Mouse (Mus musculus): Measurements from ENCODE around the gene H2-M3. TPM values are rescaled to one million over a fixed set of nuclear protein-coding genes. Genes with fewer than 3 reads are reported as not detected.

The H2-M3 gene
- polyA plus RNA-seq, 1 experiment from 2014 or later = 0.74 TPM

DNA sequence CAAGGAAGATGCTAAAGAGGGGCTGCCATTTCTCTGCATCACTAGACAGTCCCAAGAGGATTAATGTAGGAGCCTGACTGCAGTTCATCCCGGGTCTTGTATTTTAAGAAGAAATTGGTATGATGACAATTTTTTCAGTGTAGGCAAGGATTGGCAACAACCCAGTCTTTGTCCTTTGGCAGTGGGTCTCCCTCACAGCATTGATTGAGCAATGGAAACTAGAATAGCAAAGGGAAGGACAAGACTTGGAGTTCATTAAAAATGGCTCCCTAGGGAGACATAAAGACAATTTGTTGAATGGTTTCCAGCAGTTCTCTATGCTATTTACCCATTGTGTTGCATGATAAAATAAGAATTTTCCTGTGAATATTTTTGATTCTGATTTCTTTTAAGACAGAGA is 10.3 kb downstream of the H2-M3 start:
- 85% methylated on average over 1 of the region's 1 CpGs for WGBS
- H3K4me2 ChIP-seq = no peak overlapping the region
- H3K9me3 ChIP-seq (replicated peaks) = no peaks in the 10 kb centered on the region
- no peaks in the 10 kb centered on the region for H3K27me3 ChIP-seq (replicated peaks)
- no peak for ATAC-seq (ENCODE audit: insufficient number of reproducible peaks, low FRiP score)
- no peak overlapping the region for H3K4me3 ChIP-seq
- H3K27ac ChIP-seq (ENCODE audit: poor library complexity, severe bottlenecking) = no peak overlapping the region
- no peaks in the 10 kb centered on the region for H3K4me1 ChIP-seq (replicated peaks)
- no peaks in the 10 kb centered on the region for H3K36me3 ChIP-seq
- H3K9ac ChIP-seq = no peak overlapping the region

DNA sequence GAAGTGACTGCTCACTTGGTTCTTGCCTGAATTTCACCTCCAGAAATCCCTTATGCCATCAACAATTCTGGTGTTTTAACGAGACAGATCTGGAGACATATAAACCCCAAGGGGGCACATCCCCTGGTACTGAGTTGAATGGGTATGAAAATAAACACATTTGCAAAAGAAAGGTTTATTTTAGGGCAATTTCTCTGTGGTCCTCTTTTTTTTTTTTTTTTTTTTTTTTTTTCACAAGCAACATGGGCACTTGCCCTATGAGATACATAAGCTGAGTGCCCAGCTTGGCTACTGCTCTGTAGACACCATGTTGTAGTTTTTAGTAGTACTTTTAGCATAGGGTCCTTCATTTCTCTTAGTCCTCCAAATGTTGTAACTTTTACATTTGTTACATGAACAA is 13.3 kb downstream of the H2-M3 start, which contains the start of gene Olfr99:
Olfr99 (minus strand) TSS at position 101 of the 400 bp plus-strand sequence.
- no peaks in the 10 kb centered on the region for H3K4me1 ChIP-seq (replicated peaks)
- no peak within 1 kb of the TSS for H3K4me2 ChIP-seq
- ATAC-seq (ENCODE audit: insufficient number of reproducible peaks, low FRiP score) = no peak
- H3K9me3 ChIP-seq (replicated peaks) = no peaks in the 10 kb centered on the region
- H3K36me3 ChIP-seq = no peaks in the 10 kb centered on the region
- H3K9ac ChIP-seq = no peak within 1 kb of the TSS
- H3K27ac ChIP-seq (ENCODE audit: poor library complexity, severe bottlenecking) = no peak within 1 kb of the TSS
- H3K27me3 ChIP-seq (replicated peaks) = no peaks in the 10 kb centered on the region
- no peak within 1 kb of the TSS for H3K4me3 ChIP-seq
- WGBS = 70% methylated on average over 1 of the region's 1 CpGs

DNA sequence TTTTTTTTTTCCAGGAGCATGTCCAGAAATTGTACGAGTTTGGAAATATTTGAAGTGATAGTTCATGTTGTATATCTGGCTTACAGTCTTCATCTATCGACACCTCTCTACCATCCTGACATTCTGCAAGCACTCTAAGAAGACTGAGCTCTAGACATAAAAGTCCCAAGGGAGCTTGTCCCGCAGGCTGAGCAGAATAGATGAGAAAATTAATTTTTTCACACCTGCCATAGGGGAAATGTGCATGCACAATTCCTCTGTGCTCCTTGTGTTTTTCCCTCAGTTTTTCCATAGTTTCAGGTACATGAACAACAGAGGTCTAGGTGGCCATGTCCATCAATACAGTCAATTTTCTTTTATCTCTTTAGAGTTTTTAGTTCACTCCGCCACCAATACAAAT is 34.2 kb downstream of the H2-M3 start, which contains the start of gene Olfr101:
Olfr101 (minus strand) TSS at position 101 of the 400 bp plus-strand sequence.
- H3K4me3 ChIP-seq = no peak within 1 kb of the TSS
- no peak within 1 kb of the TSS for H3K4me2 ChIP-seq
- no peaks in the 10 kb centered on the region for H3K36me3 ChIP-seq
- no peak within 1 kb of the TSS for H3K27ac ChIP-seq (ENCODE audit: poor library complexity, severe bottlenecking)
- no peaks in the 10 kb centered on the region for H3K4me1 ChIP-seq (replicated peaks)
- ATAC-seq (ENCODE audit: insufficient number of reproducible peaks, low FRiP score) = no peak
- H3K9me3 ChIP-seq (replicated peaks) = no peaks in the 10 kb centered on the region
- no peak within 1 kb of the TSS for H3K9ac ChIP-seq
- 65% methylated on average over 4 of the region's 4 CpGs for WGBS
- no peaks in the 10 kb centered on the region for H3K27me3 ChIP-seq (replicated peaks)

DNA sequence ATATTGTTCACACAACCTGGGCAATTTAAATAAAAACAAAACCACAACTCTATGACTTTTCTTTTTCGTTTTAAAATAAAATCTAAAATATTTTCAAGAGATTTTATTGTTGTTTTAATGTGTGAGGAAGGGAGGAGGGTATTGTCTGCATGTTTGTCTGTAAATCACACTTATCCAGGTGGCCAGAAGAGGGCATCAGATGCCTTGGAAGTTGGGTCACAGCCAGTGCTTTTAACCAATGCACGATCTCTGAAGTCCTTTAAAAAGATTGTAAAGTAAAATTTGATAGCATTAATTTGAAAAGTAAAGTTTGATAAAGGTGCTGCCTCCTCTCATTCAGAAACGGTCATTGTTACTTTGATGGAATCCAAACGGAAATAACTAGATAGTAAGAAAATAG is 38.5 kb downstream of the H2-M3 start:
- H3K36me3 ChIP-seq = no peaks in the 10 kb centered on the region
- ATAC-seq (ENCODE audit: insufficient number of reproducible peaks, low FRiP score) = no peak
- no peak overlapping the region for H3K4me2 ChIP-seq
- no peak overlapping the region for H3K4me3 ChIP-seq
- H3K9me3 ChIP-seq (replicated peaks) = no peaks in the 10 kb centered on the region
- WGBS = 33% methylated on average over 4 of the region's 4 CpGs
- H3K27ac ChIP-seq (ENCODE audit: poor library complexity, severe bottlenecking) = no peak overlapping the region
- H3K9ac ChIP-seq = no peak overlapping the region
- no peaks in the 10 kb centered on the region for H3K27me3 ChIP-seq (replicated peaks)
- H3K4me1 ChIP-seq (replicated peaks) = no peaks in the 10 kb centered on the region

DNA sequence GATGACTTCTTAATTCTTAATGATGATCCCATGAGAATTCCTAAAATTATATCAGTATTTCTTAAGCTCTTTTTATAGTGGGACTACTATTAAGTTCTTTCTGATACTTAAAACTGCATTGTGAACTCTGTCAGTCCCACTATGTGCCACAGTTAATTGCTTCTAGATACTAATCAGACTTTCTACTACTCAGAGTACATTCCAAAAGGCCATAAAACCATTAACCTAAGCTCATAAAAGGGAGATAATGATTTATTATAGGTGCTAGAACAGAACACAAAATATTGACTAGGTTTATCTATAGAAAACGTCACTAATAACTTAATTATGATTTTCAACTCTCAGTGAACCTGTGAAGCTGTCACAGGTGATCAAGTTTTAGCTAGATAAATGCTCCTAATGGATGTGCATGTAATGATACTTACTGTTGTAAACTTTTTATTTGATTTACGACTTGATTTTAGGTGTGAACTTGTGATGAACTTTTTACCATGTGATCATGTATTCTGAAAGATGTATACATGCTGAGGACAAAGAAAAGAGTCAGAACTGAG is 40.2 kb downstream of the H2-M3 start:
- 35% methylated on average over 2 of the region's 2 CpGs for WGBS
- H3K9ac ChIP-seq = no peak overlapping the region
- no peak for ATAC-seq (ENCODE audit: insufficient number of reproducible peaks, low FRiP score)
- H3K27me3 ChIP-seq (replicated peaks) = no peaks in the 10 kb centered on the region
- H3K36me3 ChIP-seq = no peaks in the 10 kb centered on the region
- H3K27ac ChIP-seq (ENCODE audit: poor library complexity, severe bottlenecking) = no peak overlapping the region
- no peak overlapping the region for H3K4me3 ChIP-seq
- H3K9me3 ChIP-seq (replicated peaks) = no peaks in the 10 kb centered on the region
- H3K4me2 ChIP-seq = no peak overlapping the region
- H3K4me1 ChIP-seq (replicated peaks) = no peaks in the 10 kb centered on the region

DNA sequence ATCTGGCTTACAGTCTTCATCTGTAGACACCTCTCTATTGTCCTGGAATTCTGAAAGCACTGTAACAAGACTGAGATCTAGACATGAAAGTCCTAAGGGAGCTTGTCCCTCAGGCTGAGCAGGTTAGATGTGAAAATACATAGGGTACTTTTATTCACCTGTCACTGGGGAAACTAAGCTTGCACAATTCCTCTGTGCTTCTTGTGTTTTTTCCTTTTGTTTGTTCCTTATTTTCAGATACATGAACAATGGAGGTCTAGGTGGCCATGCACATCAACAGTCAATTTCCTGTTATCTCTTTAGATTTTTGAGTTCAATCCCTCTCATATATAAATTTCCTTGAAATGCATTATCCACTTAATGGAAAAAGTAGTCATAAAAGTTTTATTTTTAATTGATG is 46.9 kb downstream of the H2-M3 start, which contains the start of gene Olfr102:
Olfr102 (minus strand) TSS at position 101 of the 400 bp plus-strand sequence.
- no peaks in the 10 kb centered on the region for H3K27me3 ChIP-seq (replicated peaks)
- H3K36me3 ChIP-seq = no peaks in the 10 kb centered on the region
- H3K4me2 ChIP-seq = no peak within 1 kb of the TSS
- H3K9me3 ChIP-seq (replicated peaks) = peaks cover 11% of the 10 kb centered on the region
- no peaks in the 10 kb centered on the region for H3K4me1 ChIP-seq (replicated peaks)
- no peak within 1 kb of the TSS for H3K9ac ChIP-seq
- ATAC-seq (ENCODE audit: insufficient number of reproducible peaks, low FRiP score) = no peak
- H3K27ac ChIP-seq (ENCODE audit: poor library complexity, severe bottlenecking) = no peak within 1 kb of the TSS
- no peak within 1 kb of the TSS for H3K4me3 ChIP-seq

Other genes with a start within 250 kb of the H2-M3 start
- gene Mog, start 246.8 kb upstream of the H2-M3 start, polyA plus RNA-seq (2016; fragmentation: Nextera tagmentation; extraction: Ambion mirVana) = 0.10 TPM in 1 of 2 replicates, not detected in the other
- gene Gabbr1, start 224.3 kb upstream of the H2-M3 start, polyA plus RNA-seq (2016; fragmentation: Nextera tagmentation; extraction: Ambion mirVana) = 8.3 and 8.6 TPM in 2 replicates
- 0.08 TPM in 1 of 2 replicates, not detected in the other for gene Olfr90, start 181.7 kb upstream of the H2-M3 start, polyA plus RNA-seq (2016; fragmentation: Nextera tagmentation; extraction: Ambion mirVana)
- gene Olfr91, start 171.9 kb upstream of the H2-M3 start, polyA plus RNA-seq (2016; fragmentation: Nextera tagmentation; extraction: Ambion mirVana) = 0.05 TPM in 1 of 2 replicates, not detected in the other
- not detected in 2 replicates for gene Olfr92, start 150.1 kb upstream of the H2-M3 start, polyA plus RNA-seq (2016; fragmentation: Nextera tagmentation; extraction: Ambion mirVana)
- gene Olfr93, start 108.7 kb upstream of the H2-M3 start, polyA plus RNA-seq (2016; fragmentation: Nextera tagmentation; extraction: Ambion mirVana) = not detected in 2 replicates
- gene Ubd, start 76.3 kb upstream of the H2-M3 start, polyA plus RNA-seq (2016; fragmentation: Nextera tagmentation; extraction: Ambion mirVana) = not detected in 2 replicates
- not detected in 2 replicates for gene Olfr94, start 69.2 kb upstream of the H2-M3 start, polyA plus RNA-seq (2016; fragmentation: Nextera tagmentation; extraction: Ambion mirVana)
- not detected in 2 replicates for gene Olfr95, start 57.1 kb upstream of the H2-M3 start, polyA plus RNA-seq (2016; fragmentation: Nextera tagmentation; extraction: Ambion mirVana)
- not detected in 2 replicates for gene Olfr96, start 50.1 kb upstream of the H2-M3 start, polyA plus RNA-seq (2016; fragmentation: Nextera tagmentation; extraction: Ambion mirVana)
- gene Olfr97, start 32.9 kb upstream of the H2-M3 start, polyA plus RNA-seq (2016; fragmentation: Nextera tagmentation; extraction: Ambion mirVana) = not detected in 2 replicates
- not detected in 2 replicates for gene Olfr98, start 6.5 kb upstream of the H2-M3 start, polyA plus RNA-seq (2016; fragmentation: Nextera tagmentation; extraction: Ambion mirVana)
- not detected in 2 replicates for gene Olfr99, start 13.2 kb downstream of the H2-M3 start, polyA plus RNA-seq (2016; fragmentation: Nextera tagmentation; extraction: Ambion mirVana)
- gene Olfr101, start 34.1 kb downstream of the H2-M3 start, polyA plus RNA-seq (2016; fragmentation: Nextera tagmentation; extraction: Ambion mirVana) = not detected in 2 replicates
- gene Olfr102, start 46.8 kb downstream of the H2-M3 start, polyA plus RNA-seq (2016; fragmentation: Nextera tagmentation; extraction: Ambion mirVana) = not detected in 2 replicates
- not detected in 2 replicates for gene Olfr103, start 69.5 kb downstream of the H2-M3 start, polyA plus RNA-seq (2016; fragmentation: Nextera tagmentation; extraction: Ambion mirVana)
- gene Olfr104-ps, start 89.4 kb downstream of the H2-M3 start, polyA plus RNA-seq (2016; fragmentation: Nextera tagmentation; extraction: Ambion mirVana) = not detected in 2 replicates
- not detected in 2 replicates for gene Olfr105-ps, start 108.8 kb downstream of the H2-M3 start, polyA plus RNA-seq (2016; fragmentation: Nextera tagmentation; extraction: Ambion mirVana)
- gene Olfr106-ps, start 120.2 kb downstream of the H2-M3 start, polyA plus RNA-seq (2016; fragmentation: Nextera tagmentation; extraction: Ambion mirVana) = not detected in 2 replicates
- gene Olfr107, start 129.0 kb downstream of the H2-M3 start, polyA plus RNA-seq (2016; fragmentation: Nextera tagmentation; extraction: Ambion mirVana) = not detected in 2 replicates
- not detected in 2 replicates for gene Olfr108, start 175.3 kb downstream of the H2-M3 start, polyA plus RNA-seq (2016; fragmentation: Nextera tagmentation; extraction: Ambion mirVana)
- gene Olfr109, start 188.7 kb downstream of the H2-M3 start, polyA plus RNA-seq (2016; fragmentation: Nextera tagmentation; extraction: Ambion mirVana) = not detected in 2 replicates
- gene H2-M2, start 213.3 kb downstream of the H2-M3 start, polyA plus RNA-seq (2016; fragmentation: Nextera tagmentation; extraction: Ambion mirVana) = not detected in 2 replicates
- gene Olfr110, start 222.2 kb downstream of the H2-M3 start, polyA plus RNA-seq (2016; fragmentation: Nextera tagmentation; extraction: Ambion mirVana) = not detected in 2 replicates
- 0.10 TPM in 1 of 2 replicates, not detected in the other for gene Olfr111, start 237.8 kb downstream of the H2-M3 start, polyA plus RNA-seq (2016; fragmentation: Nextera tagmentation; extraction: Ambion mirVana)

All from heart, embryonic 12.5 days (tissue).